Mouse (Mus musculus): ENCODE data around the gene Med15. TPM values are rescaled to one million over a fixed set of nuclear protein-coding genes. Genes with fewer than 3 reads are reported as not detected.

Gene Med15
- polyA plus RNA-seq, 1 experiment from 2014 or later: 19.4 TPM

DNA sequence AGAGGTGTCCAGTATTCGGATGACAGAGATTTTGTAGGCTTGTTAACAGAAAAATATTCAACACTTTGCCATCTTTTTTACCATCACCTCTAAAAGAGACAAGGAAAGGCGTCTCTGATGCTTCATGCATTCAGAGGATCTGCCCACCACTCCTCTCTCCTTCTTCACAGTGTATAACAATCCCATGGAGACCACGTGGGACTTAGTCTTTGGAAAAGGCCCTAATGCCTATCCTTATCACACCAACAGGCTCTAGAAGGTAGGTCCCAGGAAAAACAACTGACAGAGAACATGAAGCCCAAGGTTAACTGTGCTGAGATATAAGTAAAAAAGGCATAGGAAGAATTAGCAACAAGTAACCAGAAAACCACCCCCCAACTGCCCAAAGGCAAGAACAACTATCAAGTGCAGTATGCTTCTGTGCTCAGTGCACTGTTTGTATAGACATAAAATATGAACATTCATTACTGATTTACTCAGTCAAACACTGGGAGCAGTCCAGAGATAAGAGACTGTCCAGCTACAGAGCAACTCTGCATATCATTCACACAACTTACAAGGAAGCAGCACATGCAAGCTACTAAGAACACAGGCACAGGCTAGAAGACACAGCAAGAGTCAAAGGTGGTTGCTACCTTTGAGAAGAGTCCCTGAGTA lies 32.2 kb downstream of the Med15 start:
- ATAC-seq (ENCODE audit: low FRiP score, low TSS enrichment) (peak; percentile 68; the same call in 1 of the 2 replicates), DNase-seq (ENCODE audit: low spot score) (no peak)
- no peaks in the 10 kb centered on the region for H3K4me1 ChIP-seq (replicated peaks; ENCODE audit: control insufficient read depth, insufficient read depth)
- no peak overlapping the region for H3K9ac ChIP-seq (ENCODE audit: low read length)
- H3K4me2 ChIP-seq (replicated peaks; ENCODE audit: low read depth): no peak overlapping the region
- 78% methylated on average over 3 of the region's 3 CpGs for WGBS
- peaks cover 2% of the 10 kb centered on the region; the same call in 1 of the 2 replicates for H3K36me3 ChIP-seq (ENCODE audit: control insufficient read depth, insufficient read depth, low read length)
- H3K4me3 ChIP-seq (ENCODE audit: low read depth, low read length): no peak overlapping the region
- TF ChIP-seq EP300 (optimal IDR thresholded peaks at IDR 0.05) (no peak), CTCF (IDR thresholded peaks at IDR 0.05; ENCODE audit: low read depth) (no peak)
- H3K9me3 ChIP-seq (ENCODE audit: control insufficient read depth, low read length): no peaks in the 10 kb centered on the region
- H3K27me3 ChIP-seq (ENCODE audit: control insufficient read depth, insufficient read depth, low read length): no peaks in the 10 kb centered on the region
- no peak overlapping the region for H3K27ac ChIP-seq (replicated peaks)

DNA sequence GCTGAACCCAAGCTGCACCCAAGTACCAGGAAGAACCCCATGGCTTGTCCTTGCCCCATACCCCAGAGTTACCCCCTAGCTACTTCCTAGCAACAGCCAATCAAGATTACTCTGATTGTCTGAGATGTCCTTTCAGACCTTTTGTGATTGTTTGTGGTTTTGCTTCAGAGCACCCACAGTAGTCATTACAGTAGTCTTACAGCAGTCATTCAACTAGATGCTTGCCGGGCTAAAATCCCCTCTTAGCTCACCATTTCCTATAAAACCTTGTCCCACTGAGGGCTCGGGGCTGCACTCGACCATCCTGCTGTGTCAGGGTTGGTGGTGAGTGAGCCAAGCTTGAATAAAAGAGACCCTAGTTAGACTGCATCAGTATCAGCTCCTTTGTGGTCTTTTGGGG lies 37.8 kb downstream of the Med15 start:
- ATAC-seq (ENCODE audit: low FRiP score, low TSS enrichment) (no peak), DNase-seq (ENCODE audit: low spot score) (no peak)
- TF ChIP-seq CTCF (IDR thresholded peaks at IDR 0.05; ENCODE audit: low read depth): no peak
- no peak for TF ChIP-seq EP300 (optimal IDR thresholded peaks at IDR 0.05)
- Histone ChIP-seq H3K4me2 (replicated peaks; ENCODE audit: low read depth) (no peak overlapping the region), H3K4me1 (replicated peaks; ENCODE audit: control insufficient read depth, insufficient read depth) (no peaks in the 10 kb centered on the region), H3K27me3 (ENCODE audit: control insufficient read depth, insufficient read depth, low read length) (no peaks in the 10 kb centered on the region), H3K9me3 (ENCODE audit: control insufficient read depth, low read length) (no peaks in the 10 kb centered on the region), H3K9ac (ENCODE audit: low read length) (no peak overlapping the region), H3K27ac (replicated peaks) (no peak overlapping the region), H3K36me3 (ENCODE audit: control insufficient read depth, insufficient read depth, low read length) (peaks cover 5% of the 10 kb centered on the region; the same call in 1 of the 2 replicates), H3K4me3 (ENCODE audit: low read depth, low read length) (no peak overlapping the region)
- WGBS: 89% methylated on average over 3 of the region's 3 CpGs

DNA sequence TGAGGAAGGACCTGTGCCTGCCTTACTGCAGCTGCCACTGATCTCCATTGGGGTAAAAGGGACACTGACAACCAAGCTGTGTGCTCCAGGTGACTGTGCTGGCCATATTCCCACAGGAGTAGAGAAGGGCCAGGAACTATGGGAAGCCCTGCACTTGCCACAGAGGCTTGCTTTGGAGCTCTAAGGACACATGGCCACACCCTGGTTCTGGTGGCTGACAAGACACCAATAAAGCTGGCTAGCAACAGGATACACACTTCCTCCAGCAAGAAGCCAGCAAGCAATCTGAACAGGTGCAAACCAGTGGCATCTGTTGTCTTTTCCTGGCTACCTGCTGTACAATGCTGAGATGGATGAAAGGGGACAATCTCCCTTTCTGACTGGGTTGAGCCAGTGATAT lies 62.8 kb downstream of the Med15 start:
- ATAC-seq (ENCODE audit: low FRiP score, low TSS enrichment): no peak; the same call in 1 of the 2 replicates
- no peaks in the 10 kb centered on the region for H3K4me1 ChIP-seq (replicated peaks; ENCODE audit: control insufficient read depth, insufficient read depth)
- no peak overlapping the region for H3K4me3 ChIP-seq (ENCODE audit: low read depth, low read length)
- H3K27me3 ChIP-seq (ENCODE audit: control insufficient read depth, insufficient read depth, low read length): no peaks in the 10 kb centered on the region
- no peak overlapping the region for H3K9ac ChIP-seq (ENCODE audit: low read length)
- peaks cover 30% of the 10 kb centered on the region for H3K36me3 ChIP-seq (ENCODE audit: control insufficient read depth, insufficient read depth, low read length)
- no peak overlapping the region for H3K4me2 ChIP-seq (replicated peaks; ENCODE audit: low read depth)
- TF ChIP-seq EP300 (optimal IDR thresholded peaks at IDR 0.05): no peak
- TF ChIP-seq CTCF (IDR thresholded peaks at IDR 0.05; ENCODE audit: low read depth): no peak
- H3K9me3 ChIP-seq (ENCODE audit: control insufficient read depth, low read length): no peaks in the 10 kb centered on the region
- no peak overlapping the region for H3K27ac ChIP-seq (replicated peaks)
- DNase-seq (ENCODE audit: low spot score): no peak

DNA sequence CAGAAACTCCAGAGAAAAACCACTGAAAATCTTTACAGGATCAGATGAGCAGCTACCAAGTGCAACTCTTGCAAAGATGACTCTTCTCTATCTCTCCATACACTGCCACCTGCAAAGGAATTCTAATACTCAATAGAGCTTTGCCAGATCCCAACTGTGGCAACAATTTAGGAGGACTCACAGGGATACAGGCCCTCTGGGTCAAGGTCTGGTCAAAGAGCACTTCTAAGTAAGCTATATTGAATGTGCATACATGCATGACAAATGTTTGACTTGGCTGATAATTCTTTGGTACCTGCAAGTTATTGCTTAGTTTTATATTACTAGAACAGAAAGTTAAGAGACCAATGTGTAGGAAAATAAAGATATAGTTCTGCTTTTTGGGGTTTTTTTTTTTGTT lies 67.1 kb downstream of the Med15 start:
- Histone ChIP-seq H3K4me1 (replicated peaks; ENCODE audit: control insufficient read depth, insufficient read depth) (no peaks in the 10 kb centered on the region), H3K9me3 (ENCODE audit: control insufficient read depth, low read length) (no peaks in the 10 kb centered on the region), H3K4me2 (replicated peaks; ENCODE audit: low read depth) (no peak overlapping the region), H3K27me3 (ENCODE audit: control insufficient read depth, insufficient read depth, low read length) (no peaks in the 10 kb centered on the region), H3K36me3 (ENCODE audit: control insufficient read depth, insufficient read depth, low read length) (peaks cover 22% of the 10 kb centered on the region), H3K4me3 (ENCODE audit: low read depth, low read length) (no peak overlapping the region), H3K27ac (replicated peaks) (no peak overlapping the region), H3K9ac (ENCODE audit: low read length) (no peak overlapping the region)
- no peak for TF ChIP-seq CTCF (IDR thresholded peaks at IDR 0.05; ENCODE audit: low read depth)
- ATAC-seq (ENCODE audit: low FRiP score, low TSS enrichment) (no peak), DNase-seq (ENCODE audit: low spot score) (no peak)

DNA sequence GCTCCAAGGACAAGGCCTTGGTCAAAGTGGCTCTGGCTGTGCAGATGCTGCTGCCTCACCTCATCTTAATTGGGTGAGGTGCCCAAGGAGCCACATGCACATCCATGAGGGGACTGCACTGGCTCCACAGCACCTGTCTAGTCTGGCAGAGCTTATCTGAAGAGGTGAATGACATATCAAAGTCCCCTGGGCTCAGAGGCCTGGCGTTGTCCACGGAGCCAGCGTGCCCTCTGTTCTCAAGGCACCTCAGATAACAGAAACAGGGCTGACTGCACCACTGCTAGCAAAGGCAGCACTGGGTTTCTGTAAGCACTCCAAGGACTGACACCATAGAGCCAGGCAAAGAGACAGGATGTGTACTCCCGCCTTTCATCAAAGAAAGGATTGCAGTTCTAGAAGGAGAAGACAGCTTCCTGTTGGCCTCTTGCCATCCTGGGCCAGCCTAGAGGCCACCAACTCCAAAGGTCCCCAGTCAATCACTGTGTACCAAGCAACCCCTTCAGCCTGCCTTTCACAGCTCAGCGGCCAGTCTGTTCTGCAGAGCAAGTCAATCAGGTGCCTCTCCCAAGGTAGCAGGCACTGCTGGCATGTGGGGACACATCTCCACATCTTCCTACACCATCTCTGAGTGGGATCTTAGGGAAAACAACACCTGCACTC lies 76.3 kb downstream of the Med15 start:
- H3K4me1 ChIP-seq (replicated peaks; ENCODE audit: control insufficient read depth, insufficient read depth): no peaks in the 10 kb centered on the region
- ATAC-seq (ENCODE audit: low FRiP score, low TSS enrichment) (peak; percentile 25; the same call in 1 of the 2 replicates), DNase-seq (ENCODE audit: low spot score) (no peak)
- no peak overlapping the region for H3K4me3 ChIP-seq (ENCODE audit: low read depth, low read length)
- H3K4me2 ChIP-seq (replicated peaks; ENCODE audit: low read depth): no peak overlapping the region
- no peaks in the 10 kb centered on the region for H3K27me3 ChIP-seq (ENCODE audit: control insufficient read depth, insufficient read depth, low read length)
- no peak for TF ChIP-seq CTCF (IDR thresholded peaks at IDR 0.05; ENCODE audit: low read depth)
- no peak for TF ChIP-seq EP300 (optimal IDR thresholded peaks at IDR 0.05)
- H3K27ac ChIP-seq (replicated peaks): no peak overlapping the region
- H3K9me3 ChIP-seq (ENCODE audit: control insufficient read depth, low read length): no peaks in the 10 kb centered on the region
- H3K36me3 ChIP-seq (ENCODE audit: control insufficient read depth, insufficient read depth, low read length): peaks cover 30% of the 10 kb centered on the region
- no peak overlapping the region for H3K9ac ChIP-seq (ENCODE audit: low read length)
- WGBS: 75% methylated on average over 5 of the region's 5 CpGs

DNA sequence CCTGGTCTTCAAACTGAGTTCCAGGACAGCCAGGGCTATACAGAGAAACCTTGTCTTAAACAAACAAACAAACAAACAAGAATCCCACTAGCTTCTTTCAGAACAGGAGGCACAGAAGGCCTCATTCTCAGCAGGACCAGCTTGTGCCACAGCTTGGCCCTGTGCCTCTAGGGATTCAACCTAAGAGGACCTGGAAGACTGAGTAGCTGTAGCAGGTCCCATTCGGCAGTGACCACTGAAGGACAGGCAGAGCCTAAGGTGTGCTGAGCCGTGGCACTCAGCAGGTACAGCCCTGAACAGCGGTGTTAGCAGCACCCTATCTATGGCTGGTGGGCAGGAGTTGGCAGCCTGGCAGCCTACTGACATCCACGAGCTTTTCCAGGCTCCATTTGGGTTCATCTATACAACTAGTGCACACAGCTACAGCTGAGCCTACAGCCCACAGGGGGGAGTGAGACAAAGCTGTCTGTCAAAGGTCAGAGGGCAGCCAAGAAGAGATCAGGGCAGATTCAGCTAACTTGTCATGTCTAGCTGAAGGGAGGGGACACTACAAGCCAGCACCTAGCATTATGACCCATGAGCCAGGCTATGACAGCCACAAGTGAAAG lies 78.4 kb downstream of the Med15 start:
- Histone ChIP-seq H3K36me3 (ENCODE audit: control insufficient read depth, insufficient read depth, low read length) (peaks cover 27% of the 10 kb centered on the region), H3K4me3 (ENCODE audit: low read depth, low read length) (no peak overlapping the region), H3K4me2 (replicated peaks; ENCODE audit: low read depth) (no peak overlapping the region), H3K27ac (replicated peaks) (no peak overlapping the region), H3K9me3 (ENCODE audit: control insufficient read depth, low read length) (no peaks in the 10 kb centered on the region), H3K4me1 (replicated peaks; ENCODE audit: control insufficient read depth, insufficient read depth) (no peaks in the 10 kb centered on the region), H3K27me3 (ENCODE audit: control insufficient read depth, insufficient read depth, low read length) (no peaks in the 10 kb centered on the region), H3K9ac (ENCODE audit: low read length) (no peak overlapping the region)
- no peak for TF ChIP-seq EP300 (optimal IDR thresholded peaks at IDR 0.05)
- TF ChIP-seq CTCF (IDR thresholded peaks at IDR 0.05; ENCODE audit: low read depth): no peak
- WGBS: 84% methylated on average over 4 of the region's 4 CpGs
- no peak for DNase-seq (ENCODE audit: low spot score)
- no peak for ATAC-seq (ENCODE audit: low FRiP score, low TSS enrichment)

Data from stomach, postnatal 0 days (tissue).